Mouse (Mus musculus) heart, embryonic 15.5 days (tissue): ENCODE measurements at regions not wholly inside any gene's neighbourhood (a gene's known extent, or its start where the extent isn't known, plus 50 kb on each side); places are given as distances from the start of the nearest gene placed in this dataset.

Experiments
- ATAC-seq: fragments of 200-750 bp; cut with Nextera tagmentation; replicated peaks from 2 replicates; pipeline ENCODE4 v1.8.0; 2017; ENCODE audit warnings: low read depth, moderate TSS enrichment; ENCODE audit not compliant: insufficient number of reproducible peaks, insufficient read depth, low FRiP score
- H3K27ac ChIP-seq: fragments of 300-500 bp; sonication (generic); 2 replicates; pipeline ENCODE4 v1.5.1; 2015; ENCODE audit warnings: mild to moderate bottlenecking, inconsistent platforms
- H3K27me3 ChIP-seq: fragments of 300-500 bp; sonication (generic); 2 replicates; pipeline ENCODE4 v1.6.1; 2015; ENCODE audit warnings: inconsistent platforms
- H3K36me3 ChIP-seq: fragments of 300-500 bp; sonication (generic); 2 replicates; pipeline ENCODE4 v1.6.1; 2015; ENCODE audit warnings: mild to moderate bottlenecking, inconsistent platforms
- H3K4me1 ChIP-seq: fragments of 300-500 bp; sonication (generic); replicated peaks from 2 replicates; pipeline ENCODE4 v1.6.1; 2015; ENCODE audit warnings: inconsistent platforms
- H3K4me2 ChIP-seq: fragments of 300-500 bp; sonication (generic); 2 replicates; pipeline ENCODE4 v1.6.1; 2015; ENCODE audit warnings: inconsistent platforms, mild to moderate bottlenecking, moderate library complexity
- H3K4me3 ChIP-seq: fragments of 300-500 bp; sonication (generic); 2 replicates; pipeline ENCODE4 v1.5.1; 2015; ENCODE audit warnings: mild to moderate bottlenecking, inconsistent platforms
- H3K9ac ChIP-seq: fragments of 300-500 bp; sonication (generic); 2 replicates; pipeline ENCODE4 v1.6.1; 2015; ENCODE audit warnings: mild to moderate bottlenecking, inconsistent platforms
- H3K9me3 ChIP-seq: fragments of 300-500 bp; sonication (generic); replicated peaks from 2 replicates; pipeline ENCODE4 v1.6.1; 2016; ENCODE audit warnings: inconsistent platforms
- WGBS: fragments of 180-500 bp; shearing (Covaris S2); methylation state at CpG from one replicate; pipeline ENCODE4 v1.1.7; 2015; ENCODE audit warnings: mixed read lengths; 5-methylcytosine and 5-hydroxymethylcytosine counted together

DNA sequence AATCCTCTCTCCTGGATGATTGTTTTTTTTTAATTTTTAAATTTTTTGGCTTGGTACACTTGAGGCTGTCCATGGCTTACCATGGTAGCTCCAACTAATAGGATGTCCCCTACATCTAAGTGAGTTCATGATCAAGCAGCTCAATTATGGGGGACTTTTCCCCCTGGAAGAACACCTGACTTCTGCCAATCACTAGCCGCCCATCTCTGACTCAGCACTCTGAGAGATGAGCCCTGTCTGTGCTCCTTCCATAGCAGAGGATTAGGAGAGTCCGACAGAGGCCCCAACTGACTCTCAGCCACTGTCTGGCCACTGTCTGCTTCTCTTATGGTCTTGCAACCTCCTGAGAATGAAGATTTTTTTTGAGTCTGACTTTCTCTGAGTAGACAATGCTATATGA is 145.7 kb upstream of the Egln3 start:
- H3K27me3 ChIP-seq, result no peaks in the 10 kb centered on the region

DNA sequence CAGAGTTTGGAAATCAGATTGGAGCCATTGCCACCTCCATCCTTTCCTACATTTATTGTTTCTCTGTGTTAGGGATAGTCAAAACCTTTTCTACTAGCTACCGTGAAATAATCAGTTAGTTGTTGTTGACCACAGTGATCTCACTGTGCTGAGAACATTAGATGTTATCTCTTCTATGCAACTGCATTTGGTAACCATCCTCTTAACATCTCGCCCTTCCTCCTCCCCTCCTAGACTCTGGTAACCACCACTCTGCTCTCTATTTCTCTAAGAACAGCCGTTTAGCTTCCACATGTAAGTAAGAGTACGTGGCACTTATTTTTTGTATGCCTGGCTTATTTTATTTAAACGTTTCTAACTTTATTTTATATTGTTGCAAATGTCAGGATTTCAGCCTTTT is 139.8 kb upstream of the Egln3 start:
- 77% methylated on average over 5 of the region's 5 CpGs for WGBS
- ATAC-seq, result no peak
- Histone ChIP-seq H3K9me3 (no peaks in the 10 kb centered on the region), H3K4me1 (no peaks in the 10 kb centered on the region), H3K4me2 (no peak overlapping the region), H3K27me3 (no peaks in the 10 kb centered on the region), H3K9ac (no peak overlapping the region), H3K27ac (no peak overlapping the region), H3K36me3 (no peaks in the 10 kb centered on the region), H3K4me3 (no peak overlapping the region)

More for the DNA sequence above, 145.7 kb upstream of the Egln3 start:
- Histone ChIP-seq H3K27ac (no peak overlapping the region), H3K4me3 (no peak overlapping the region), H3K9me3 (no peaks in the 10 kb centered on the region), H3K4me1 (peaks cover 3% of the 10 kb centered on the region; the same call in 1 of the 2 replicates), H3K4me2 (no peak overlapping the region), H3K36me3 (no peaks in the 10 kb centered on the region), H3K9ac (no peak overlapping the region)
- 53% methylated on average over 2 of the region's 2 CpGs for WGBS
- ATAC-seq, result no peak

DNA sequence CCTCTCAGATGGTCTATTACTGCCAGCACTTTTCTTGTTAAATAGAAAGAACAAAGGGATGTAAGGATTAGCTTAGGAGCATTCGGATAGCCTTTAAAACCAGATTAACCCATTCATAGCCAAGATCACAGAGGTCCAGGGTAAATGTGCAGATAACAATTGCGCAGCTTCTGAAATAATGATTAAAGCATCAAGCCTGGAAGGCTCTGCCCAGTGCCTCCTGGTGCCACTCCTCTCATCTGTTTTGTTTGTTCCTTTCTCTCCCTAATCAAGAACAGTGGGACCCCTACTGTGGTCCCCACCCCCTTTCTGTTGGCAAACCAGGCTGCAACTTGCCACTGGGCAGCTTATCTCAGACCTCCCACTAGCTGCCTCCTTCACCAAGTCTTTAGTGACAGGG is 131.8 kb upstream of the Egln3 start:
- Histone ChIP-seq H3K4me2 (no peak overlapping the region), H3K36me3 (no peaks in the 10 kb centered on the region), H3K27ac (no peak overlapping the region), H3K9me3 (no peaks in the 10 kb centered on the region), H3K27me3 (no peaks in the 10 kb centered on the region), H3K9ac (no peak overlapping the region), H3K4me1 (peaks cover 11% of the 10 kb centered on the region), H3K4me3 (no peak overlapping the region)
- no peak for ATAC-seq
- 44% methylated on average over 2 of the region's 2 CpGs for WGBS

DNA sequence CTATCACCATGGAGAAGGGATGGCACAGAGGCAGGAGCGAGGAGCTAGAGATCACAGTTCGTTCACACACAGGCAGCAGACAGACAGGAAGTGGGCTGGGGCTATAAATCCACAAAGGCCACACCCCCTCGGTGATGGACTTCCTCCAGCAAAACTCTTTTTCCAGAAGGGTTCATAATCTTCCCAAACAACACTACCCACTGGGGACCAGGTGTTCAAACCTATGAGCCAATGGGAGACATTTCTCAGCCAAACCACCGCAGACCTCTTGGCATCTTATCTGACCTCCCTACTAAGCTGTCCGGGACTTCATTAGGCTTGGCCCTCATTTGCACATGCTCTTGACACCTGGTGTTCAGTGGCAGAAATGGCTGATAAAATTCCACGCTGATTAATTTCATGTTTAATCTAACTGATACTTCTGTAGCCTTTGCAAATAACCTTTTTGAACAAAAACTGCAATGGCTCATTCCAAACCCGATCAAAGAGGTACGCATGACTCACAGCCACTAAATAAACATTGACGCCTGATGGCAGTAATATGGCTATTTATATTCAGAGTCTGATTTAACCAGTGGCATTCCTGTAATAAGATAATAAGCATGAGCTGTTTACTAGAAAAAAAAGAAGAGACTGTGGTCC is 131.0 kb upstream of the Egln3 start:
- Histone ChIP-seq H3K4me2 (no peak overlapping the region), H3K4me3 (no peak overlapping the region), H3K9me3 (no peaks in the 10 kb centered on the region), H3K9ac (no peak overlapping the region), H3K27ac (no peak overlapping the region), H3K36me3 (no peaks in the 10 kb centered on the region), H3K27me3 (no peaks in the 10 kb centered on the region), H3K4me1 (peaks cover 11% of the 10 kb centered on the region)
- WGBS, result 44% methylated on average over 9 of the region's 9 CpGs
- no peak for ATAC-seq

DNA sequence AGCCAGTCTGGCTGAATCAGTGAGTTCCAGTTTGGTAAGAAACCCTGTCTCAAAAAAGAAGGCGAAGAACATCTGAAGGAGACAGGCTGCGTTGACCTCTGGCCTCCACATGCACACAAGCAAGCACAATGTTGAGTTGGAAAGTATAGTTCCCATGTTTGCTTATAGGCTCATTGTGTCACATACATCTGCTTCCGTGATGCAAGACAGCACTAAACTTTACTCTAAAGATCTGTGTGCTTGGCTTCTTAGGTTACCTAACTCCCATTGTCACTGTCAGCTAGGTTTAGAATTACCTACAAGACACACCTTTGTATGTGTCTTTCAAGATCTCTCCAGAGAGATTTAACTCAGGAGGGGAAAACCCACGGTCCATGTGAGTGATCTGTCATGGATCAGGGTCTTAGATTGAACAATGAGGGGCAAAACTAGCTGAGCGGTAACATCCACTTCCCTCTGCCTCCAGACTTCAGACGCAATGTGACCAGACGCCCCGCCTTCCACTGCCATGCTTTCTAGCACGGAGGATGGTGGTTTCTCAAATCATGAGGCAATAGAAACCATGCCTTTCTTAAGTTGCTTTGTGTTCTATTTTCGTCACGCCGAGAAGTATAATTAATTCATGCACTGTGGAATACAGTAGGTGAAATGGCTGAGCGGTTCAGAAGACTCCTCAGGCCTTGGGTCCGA is 130.1 kb upstream of the Egln3 start:
- Histone ChIP-seq H3K9me3 (no peaks in the 10 kb centered on the region), H3K27me3 (no peaks in the 10 kb centered on the region), H3K4me3 (no peak overlapping the region), H3K4me1 (peaks cover 11% of the 10 kb centered on the region), H3K9ac (no peak overlapping the region), H3K36me3 (no peaks in the 10 kb centered on the region), H3K27ac (no peak overlapping the region), H3K4me2 (no peak overlapping the region)
- WGBS, result 87% methylated on average over 14 of the region's 14 CpGs
- ATAC-seq, result no peak

DNA sequence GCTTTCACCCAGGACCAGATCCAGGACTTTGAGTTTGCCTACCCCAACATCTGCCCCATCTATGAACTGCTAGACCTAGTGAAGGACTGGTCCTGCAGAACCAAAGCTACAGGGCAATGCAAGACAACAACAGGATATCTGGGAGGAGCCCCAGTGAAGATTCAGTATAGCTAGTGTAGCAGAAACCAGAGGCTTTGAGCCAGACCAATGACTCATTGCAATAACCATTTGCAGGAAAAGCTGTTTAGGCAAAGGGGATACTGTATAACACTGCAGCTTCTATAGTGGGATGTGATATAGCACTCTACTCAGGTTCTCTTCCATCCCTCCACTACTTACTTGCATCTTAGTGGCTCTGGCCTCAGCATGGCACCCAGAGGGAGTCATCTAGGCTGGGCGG is 123.8 kb upstream of the Egln3 start:
- Histone ChIP-seq H3K27me3 (no peaks in the 10 kb centered on the region), H3K9ac (no peak overlapping the region), H3K4me3 (no peak overlapping the region), H3K4me1 (no peaks in the 10 kb centered on the region), H3K4me2 (no peak overlapping the region), H3K27ac (no peak overlapping the region), H3K36me3 (no peaks in the 10 kb centered on the region), H3K9me3 (no peaks in the 10 kb centered on the region)
- 35% methylated on average over 1 of the region's 1 CpGs for WGBS
- no peak for ATAC-seq

DNA sequence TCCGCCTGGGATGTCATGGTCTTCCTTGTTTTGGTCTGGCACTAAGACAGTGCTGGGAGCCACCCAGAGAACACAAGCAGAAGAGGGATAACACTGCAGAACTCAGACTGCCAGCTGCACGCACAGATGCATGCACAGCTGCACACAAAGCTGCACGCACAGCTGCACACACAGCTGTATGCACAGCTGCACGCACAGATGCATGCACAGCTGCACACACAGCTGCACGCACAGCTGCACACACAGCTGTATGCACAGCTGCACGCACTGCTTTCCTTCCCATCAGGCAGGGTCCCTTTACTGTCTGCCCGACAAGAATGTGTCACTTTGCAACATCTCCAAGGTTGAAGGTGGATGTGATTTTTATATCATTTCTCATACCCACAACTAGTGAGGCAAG is 122.9 kb upstream of the Egln3 start:
- Histone ChIP-seq H3K27ac (no peak overlapping the region), H3K9me3 (no peaks in the 10 kb centered on the region), H3K4me3 (no peak overlapping the region), H3K4me2 (no peak overlapping the region), H3K36me3 (no peaks in the 10 kb centered on the region), H3K4me1 (no peaks in the 10 kb centered on the region), H3K9ac (no peak overlapping the region), H3K27me3 (no peaks in the 10 kb centered on the region)
- WGBS, result 79% methylated on average over 7 of the region's 7 CpGs
- no peak for ATAC-seq

DNA sequence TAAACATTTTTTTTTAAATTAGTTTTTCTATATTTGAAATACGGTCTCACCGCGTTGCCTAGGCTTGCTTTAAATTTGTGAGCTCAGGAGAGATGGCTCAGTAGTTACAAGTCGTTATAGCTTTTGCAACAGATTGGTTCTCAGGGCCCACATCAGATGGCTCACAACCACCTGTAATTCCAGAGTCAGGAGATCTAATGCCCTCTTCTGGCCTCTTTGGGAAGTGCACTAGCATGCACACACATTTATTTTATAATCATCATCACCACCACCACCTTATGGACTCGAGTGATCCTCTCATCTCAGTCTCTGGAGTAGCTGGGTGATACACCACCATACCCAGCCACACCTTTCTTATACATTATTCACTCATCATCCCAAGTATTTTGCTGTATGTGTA is 116.9 kb upstream of the Egln3 start:
- no peaks in the 10 kb centered on the region; the same call in 1 of the 2 replicates for H3K9me3 ChIP-seq
- ATAC-seq, result no peak
- H3K36me3 ChIP-seq, result no peaks in the 10 kb centered on the region
- peaks cover 9% of the 10 kb centered on the region for H3K4me1 ChIP-seq
- H3K4me3 ChIP-seq, result no peak overlapping the region
- WGBS, result 92% methylated on average over 5 of the region's 5 CpGs
- H3K27me3 ChIP-seq, result no peaks in the 10 kb centered on the region
- H3K9ac ChIP-seq, result no peak overlapping the region
- no peak overlapping the region for H3K4me2 ChIP-seq
- no peak overlapping the region for H3K27ac ChIP-seq

DNA sequence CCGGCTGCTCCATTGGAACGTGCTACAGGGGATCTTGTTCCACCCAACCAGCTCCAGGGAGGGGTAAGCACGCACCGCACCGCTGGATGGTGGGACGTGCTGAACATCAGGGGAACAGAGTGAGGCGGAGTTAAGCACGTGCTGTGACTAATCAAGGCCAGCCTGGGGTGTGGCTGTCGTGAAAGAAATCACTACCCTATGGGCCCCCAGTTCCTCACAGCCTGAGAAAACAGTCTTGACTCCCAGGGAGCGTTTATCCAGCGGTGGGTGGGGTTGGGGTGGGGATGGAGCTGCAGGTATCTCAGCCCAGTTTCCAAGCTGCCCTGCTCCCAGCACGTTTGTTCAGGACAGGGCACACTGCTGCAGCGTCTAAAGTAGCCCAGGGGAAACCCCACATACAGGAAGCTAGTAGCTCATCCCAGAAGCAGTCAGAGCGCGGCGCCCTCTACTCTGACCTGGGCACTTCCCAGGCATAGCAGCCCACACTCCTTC is 113.4 kb upstream of the Egln3 start:
- Histone ChIP-seq H3K4me3 (peak overlapping the region; percentile 28), H3K4me2 (peak overlapping the region; percentile 62), H3K27ac (peak overlapping the region; percentile 85), H3K36me3 (no peaks in the 10 kb centered on the region), H3K27me3 (no peaks in the 10 kb centered on the region), H3K9me3 (no peaks in the 10 kb centered on the region; the same call in 1 of the 2 replicates), H3K9ac (peak overlapping the region; percentile 29; the same call in 1 of the 2 replicates), H3K4me1 (peaks cover 30% of the 10 kb centered on the region)
- peak; percentile 86 for ATAC-seq
- 4% methylated on average over 16 of the region's 16 CpGs for WGBS

DNA sequence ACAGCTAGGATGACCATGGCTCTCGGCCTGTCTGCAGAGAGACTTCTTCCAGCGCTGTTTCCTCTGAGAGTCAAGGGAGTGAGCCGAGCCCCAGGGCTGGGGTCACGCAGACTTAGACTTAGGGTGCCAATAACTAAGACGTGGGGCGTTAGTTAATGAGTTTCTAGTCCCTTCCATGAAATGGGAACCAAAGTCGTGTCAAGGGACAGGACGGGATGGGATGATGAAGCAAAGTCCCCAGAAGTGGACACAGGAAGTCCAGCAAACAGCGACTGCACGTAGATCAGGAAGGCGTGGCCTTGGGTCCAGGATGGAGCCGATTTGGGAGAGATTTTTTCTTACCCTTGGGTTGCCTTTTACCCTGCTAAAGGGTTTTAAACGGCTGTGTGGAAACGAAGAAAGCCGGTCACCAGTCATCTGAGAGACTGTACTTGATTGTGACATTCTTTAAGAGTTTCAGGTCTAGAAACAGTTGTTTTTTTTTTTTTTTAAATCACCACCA is 112.5 kb upstream of the Egln3 start:
- no peaks in the 10 kb centered on the region for H3K27me3 ChIP-seq
- H3K36me3 ChIP-seq, result no peaks in the 10 kb centered on the region
- H3K4me1 ChIP-seq, result peaks cover 30% of the 10 kb centered on the region
- H3K4me2 ChIP-seq, result no peak overlapping the region
- ATAC-seq, result no peak
- WGBS, result 62% methylated on average over 15 of the region's 15 CpGs
- no peaks in the 10 kb centered on the region; the same call in 1 of the 2 replicates for H3K9me3 ChIP-seq
- peak overlapping the region; percentile 85 for H3K27ac ChIP-seq
- H3K4me3 ChIP-seq, result no peak overlapping the region
- H3K9ac ChIP-seq, result no peak overlapping the region

DNA sequence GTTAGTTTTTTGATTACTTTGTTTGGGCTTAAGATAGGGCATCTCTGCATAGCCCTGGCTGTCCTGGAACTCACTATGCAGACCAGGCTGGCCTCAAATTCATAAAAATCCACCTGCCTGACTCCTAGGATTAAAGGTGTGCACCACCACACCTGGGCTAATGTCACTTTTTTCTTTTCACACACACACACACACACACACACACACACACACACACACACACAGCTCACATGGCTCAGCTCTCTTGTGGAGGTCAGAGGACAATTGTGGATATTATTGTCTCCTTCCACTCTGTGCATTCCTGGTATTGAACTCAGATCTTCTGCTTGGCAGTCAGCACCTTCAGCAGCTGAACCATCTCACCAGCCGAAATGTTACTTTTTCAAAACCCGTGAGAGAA is 110.5 kb upstream of the Egln3 start:
- H3K27ac ChIP-seq, result peak overlapping the region; percentile 93

More for the DNA sequence above, 110.5 kb upstream of the Egln3 start:
- Histone ChIP-seq H3K4me1 (peaks cover 30% of the 10 kb centered on the region), H3K9me3 (no peaks in the 10 kb centered on the region), H3K9ac (no peak overlapping the region), H3K27me3 (no peaks in the 10 kb centered on the region), H3K36me3 (no peaks in the 10 kb centered on the region), H3K4me2 (no peak overlapping the region), H3K4me3 (no peak overlapping the region)
- no peak for ATAC-seq
- WGBS, result 66% methylated on average over 2 of the region's 2 CpGs
